Mouse (Mus musculus) thymus, adult 18-20 months (tissue): ENCODE data around the gene Ubr2.
A peak's percentile ranks its signal among the peaks of the same experiment; 100 is the strongest.

Source experiments
- DNase-seq, 2 experiments: peaks; one replicate each; pipeline ENCODE4 v3.0.0; 2022; ENCODE audit warnings: mixed read lengths in 2 of 2

Gene Ubr2

GRCm38 (mm10) chr17:47002401-47002800 is 8.0 kb downstream of the Ubr2 start:
- DNase-seq = no peak

- no peak for DNase-seq
Observed at GRCm38 (mm10) chr17:46998840-46999239, 11.5 kb downstream of the Ubr2 start.

- no peak for DNase-seq
Observed at GRCm38 (mm10) chr17:46996484-46996883, 13.9 kb downstream of the Ubr2 start.

- DNase-seq = no peak
Observed at GRCm38 (mm10) chr17:46995621-46996020, 14.7 kb downstream of the Ubr2 start.

GRCm38 (mm10) chr17:46994641-46995398 is 15.5 kb downstream of the Ubr2 start:
- DNase-seq = no peak

- DNase-seq = no peak
Observed at GRCm38 (mm10) chr17:46993625-46994024, 16.7 kb downstream of the Ubr2 start.

- no peak for DNase-seq
Observed at GRCm38 (mm10) chr17:46987631-46988030, 22.7 kb downstream of the Ubr2 start.

GRCm38 (mm10) chr17:46980050-46980449 is 30.3 kb downstream of the Ubr2 start:
- no peak for DNase-seq

- peak; percentile 11 to 33 for DNase-seq
Observed at GRCm38 (mm10) chr17:46975183-46975582, 35.2 kb downstream of the Ubr2 start.

- no peak for DNase-seq
Observed at GRCm38 (mm10) chr17:46972603-46973002, 37.8 kb downstream of the Ubr2 start.

- peak in 1 of 2 experiments; percentile 6 for DNase-seq
Observed at GRCm38 (mm10) chr17:46966892-46967291, 43.5 kb downstream of the Ubr2 start.

- no peak for DNase-seq
Observed at GRCm38 (mm10) chr17:46963186-46963585, 47.2 kb downstream of the Ubr2 start.

GRCm38 (mm10) chr17:46962153-46962552 is 48.2 kb downstream of the Ubr2 start:
- no peak for DNase-seq

- DNase-seq = no peak
Observed at GRCm38 (mm10) chr17:46960216-46960615, 50.1 kb downstream of the Ubr2 start.

GRCm38 (mm10) chr17:46958045-46958444 is 52.3 kb downstream of the Ubr2 start:
- no peak for DNase-seq

- DNase-seq = no peak
Observed at GRCm38 (mm10) chr17:46946276-46946675, 64.1 kb downstream of the Ubr2 start.

- no peak for DNase-seq
Observed at GRCm38 (mm10) chr17:46942421-46942820, 67.9 kb downstream of the Ubr2 start.

GRCm38 (mm10) chr17:46940461-46940860 is 69.9 kb downstream of the Ubr2 start:
- no peak for DNase-seq

GRCm38 (mm10) chr17:46933557-46934348 is 76.6 kb downstream of the Ubr2 start:
- DNase-seq = peak; percentile 10 to 12

GRCm38 (mm10) chr17:46932961-46933360 is 77.4 kb downstream of the Ubr2 start:
- no peak for DNase-seq

- no peak for DNase-seq
Observed at GRCm38 (mm10) chr17:46929897-46930296, 80.5 kb downstream of the Ubr2 start.

- DNase-seq = no peak
Observed at GRCm38 (mm10) chr17:46929277-46929676, 81.1 kb downstream of the Ubr2 start.

- DNase-seq = no peak
Observed at GRCm38 (mm10) chr17:46927781-46928180, 82.6 kb downstream of the Ubr2 start.

- DNase-seq = no peak
Observed at GRCm38 (mm10) chr17:46926941-46927340, 83.4 kb downstream of the Ubr2 start.
